Mouse (Mus musculus): ENCODE measurements around the gene Cox8a. TPM values are rescaled to one million over a fixed set of nuclear protein-coding genes. Genes with fewer than 3 reads are reported as not detected.

Gene Cox8a
- total RNA-seq, 1 experiment from 2014 or later, result 1,334 TPM

DNA sequence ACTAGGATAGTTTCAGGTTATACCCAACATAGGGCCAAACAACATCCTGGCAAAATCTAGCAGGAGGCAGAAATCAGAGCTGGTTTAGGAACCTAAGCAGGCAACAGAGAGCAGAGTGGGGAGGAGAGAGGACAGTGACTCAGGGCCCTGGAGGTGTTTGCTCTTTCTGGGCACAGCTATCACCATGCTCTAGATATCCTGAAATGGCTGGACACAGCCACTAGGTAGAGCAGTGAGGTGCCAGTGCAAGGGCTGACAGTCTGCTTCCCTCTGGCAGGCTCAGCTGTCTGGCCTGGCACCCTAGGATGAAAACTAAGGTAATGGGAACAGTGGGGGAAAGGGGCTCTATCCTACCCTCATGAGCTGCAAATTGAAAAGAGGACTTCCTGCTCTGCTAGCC, 6.1 kb upstream of the Cox8a start:
- DNase-seq, result no peak

DNA sequence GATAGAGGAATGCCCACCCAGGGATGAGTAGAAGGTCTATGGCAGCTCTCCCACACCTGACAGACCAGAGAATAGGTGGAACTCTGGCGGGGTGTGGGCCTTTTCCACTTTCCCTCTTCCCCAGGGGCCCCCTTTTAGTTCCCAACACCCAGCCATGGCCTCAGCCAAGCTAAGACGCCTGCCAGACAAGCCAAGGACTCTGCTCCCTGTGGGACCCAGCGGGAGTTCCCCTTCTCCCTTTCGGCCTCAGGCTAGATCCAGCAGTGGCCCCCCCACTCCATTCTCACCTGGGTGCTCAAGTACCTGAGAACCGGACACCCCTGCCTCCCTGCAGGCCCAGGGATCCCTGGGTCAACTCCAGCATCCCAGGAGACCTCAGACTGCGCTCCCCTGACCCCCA, 4.8 kb upstream of the Cox8a start:
- peak; percentile 64 for DNase-seq

- no peak for DNase-seq
These were observed 1.3 kb upstream of the Cox8a start for GRCm38 (mm10) chr19:7218753-7219152.

DNA sequence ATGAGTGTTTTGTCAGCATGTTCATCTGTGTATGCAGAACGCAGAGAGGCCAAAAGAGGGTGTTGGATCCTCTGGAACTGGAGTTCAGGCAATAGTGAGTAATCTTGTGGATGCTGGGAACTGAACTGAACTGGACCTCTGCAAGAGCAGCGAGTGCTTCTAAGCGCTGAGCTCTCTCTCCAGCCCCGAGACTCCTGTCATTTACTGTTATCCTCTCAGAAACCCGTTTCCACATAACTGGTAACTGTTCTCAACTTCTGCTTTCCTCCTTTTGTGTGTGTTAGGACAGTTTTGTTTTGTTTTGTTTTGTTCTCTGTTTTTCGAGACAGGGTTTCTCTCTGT, 481 bp upstream of the Cox8a start:
- no peak for DNase-seq

DNA sequence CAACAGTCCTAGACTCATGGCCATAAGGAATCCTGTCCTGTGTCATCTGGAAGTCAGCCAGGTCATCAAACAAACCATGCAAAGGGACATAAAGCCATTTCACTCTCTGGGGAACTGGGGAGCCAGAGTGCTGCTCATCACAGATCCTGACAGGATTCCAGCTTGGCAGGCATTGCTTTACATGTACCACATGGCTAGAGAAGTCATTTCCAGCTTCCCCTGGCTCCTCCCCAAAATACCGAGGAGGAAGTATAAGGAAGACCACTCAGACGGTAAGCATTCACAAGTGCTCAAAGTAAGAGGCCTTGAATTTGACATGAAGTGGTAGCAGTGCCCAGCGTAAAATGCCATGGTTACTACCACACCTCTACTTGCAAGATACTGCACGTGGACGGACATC, 2.9 kb downstream of the Cox8a start:
- DNase-seq, result peak; percentile 32

GRCm38 (mm10) chr19:7213010-7213409, 4.4 kb downstream of the Cox8a start:
- DNase-seq, result no peak

- DNase-seq, result no peak
These were observed 5.2 kb downstream of the Cox8a start for GRCm38 (mm10) chr19:7212216-7212615.

GRCm38 (mm10) chr19:7209907-7210646, 7.3 kb downstream of the Cox8a start:
- DNase-seq, result no peak

DNA sequence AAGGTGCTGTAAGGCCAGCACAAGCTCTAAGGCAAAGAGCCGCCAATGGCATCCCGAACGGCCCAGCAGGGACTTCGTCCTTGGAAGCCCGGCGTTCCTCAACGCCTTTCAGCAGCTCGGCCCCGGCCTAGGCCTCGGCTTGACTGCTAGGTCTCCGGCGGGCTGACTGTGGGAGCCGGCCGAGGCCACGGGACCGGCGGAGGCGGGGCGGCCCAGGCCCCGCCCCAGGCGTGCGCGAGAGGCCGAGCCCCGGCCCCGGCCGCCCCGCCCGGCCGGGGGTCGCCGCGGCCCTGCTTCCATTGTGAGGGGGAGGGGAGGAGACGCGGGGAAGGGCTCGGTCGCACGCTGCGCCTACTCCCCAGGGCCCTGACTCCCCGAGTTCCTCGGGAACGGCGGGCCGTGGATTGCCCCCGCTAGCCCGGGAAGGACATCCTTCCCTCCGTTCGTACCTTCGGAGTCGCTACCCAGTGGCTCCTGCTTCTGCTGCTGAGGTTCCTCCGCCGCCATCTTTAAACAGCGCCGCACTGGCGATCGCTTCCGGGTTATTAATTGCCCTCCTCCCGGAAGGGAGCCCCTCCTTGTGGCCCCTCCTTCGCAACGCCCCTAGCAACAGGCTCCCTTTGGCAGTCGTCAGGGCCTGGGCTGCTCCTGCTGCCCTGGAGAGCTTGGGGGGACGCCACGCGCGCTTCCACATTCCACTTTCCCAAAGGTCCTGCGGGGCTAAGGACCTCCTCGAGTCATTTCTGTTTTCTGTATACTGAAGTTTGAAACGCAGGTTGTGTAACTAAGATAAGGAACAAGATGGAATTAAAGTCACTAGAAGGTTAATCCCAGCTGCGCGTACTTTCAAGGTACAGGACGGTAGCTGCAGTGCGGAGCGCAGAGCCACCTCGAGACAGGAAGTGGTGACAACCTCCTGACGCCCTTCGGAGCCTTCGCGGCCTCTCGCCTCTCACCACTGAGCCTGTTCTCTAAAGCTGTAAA, 11.4 kb downstream of the Cox8a start, which contains the start of gene Otub1:
TSS of gene Otub1 (minus strand) at position 564 of the 984 bp plus-strand sequence.
- peak; percentile 97 for DNase-seq

DNA sequence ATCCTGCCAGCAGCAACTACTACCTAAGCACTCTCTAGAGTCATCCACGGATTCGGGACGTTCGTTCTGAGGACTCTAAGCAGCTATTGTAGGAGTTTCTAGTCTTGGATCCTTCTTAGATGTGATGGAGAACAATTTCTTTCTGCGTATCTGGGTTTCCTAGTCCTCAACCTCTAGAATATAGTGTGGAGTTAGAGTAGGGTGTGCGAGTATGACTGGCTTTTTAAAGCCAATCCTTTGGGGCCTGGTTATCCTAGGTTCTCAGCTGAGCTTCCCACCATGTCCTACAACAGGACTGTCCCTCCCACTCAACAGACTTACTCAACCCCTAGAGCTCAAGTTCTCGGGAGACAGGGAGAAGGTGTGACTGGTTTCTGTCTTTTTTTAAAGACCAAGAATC, 12.1 kb downstream of the Cox8a start:
- DNase-seq, result no peak

DNA sequence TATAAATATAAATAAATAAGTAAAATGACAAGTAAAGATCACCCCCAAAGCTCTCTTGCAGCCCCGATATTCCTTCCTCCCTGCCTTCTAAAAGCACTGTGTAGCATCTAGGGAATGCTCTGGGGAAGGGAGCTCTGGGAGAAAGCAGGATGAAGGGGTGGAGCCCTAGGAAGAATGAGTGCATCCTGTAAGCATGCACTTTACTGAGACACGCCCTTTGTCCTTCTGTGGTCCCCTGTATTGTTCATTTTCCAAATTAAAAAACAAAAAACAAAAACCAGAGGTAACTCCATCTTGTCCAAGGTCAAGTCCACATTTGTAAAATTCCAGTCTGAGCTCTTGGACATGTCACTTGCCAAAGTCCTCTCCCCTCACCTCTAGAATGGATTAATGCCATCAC, 12.5 kb downstream of the Cox8a start:
- DNase-seq, result no peak

- no peak for DNase-seq
These were observed 17.0 kb downstream of the Cox8a start for GRCm38 (mm10) chr19:7200427-7200826.

DNA sequence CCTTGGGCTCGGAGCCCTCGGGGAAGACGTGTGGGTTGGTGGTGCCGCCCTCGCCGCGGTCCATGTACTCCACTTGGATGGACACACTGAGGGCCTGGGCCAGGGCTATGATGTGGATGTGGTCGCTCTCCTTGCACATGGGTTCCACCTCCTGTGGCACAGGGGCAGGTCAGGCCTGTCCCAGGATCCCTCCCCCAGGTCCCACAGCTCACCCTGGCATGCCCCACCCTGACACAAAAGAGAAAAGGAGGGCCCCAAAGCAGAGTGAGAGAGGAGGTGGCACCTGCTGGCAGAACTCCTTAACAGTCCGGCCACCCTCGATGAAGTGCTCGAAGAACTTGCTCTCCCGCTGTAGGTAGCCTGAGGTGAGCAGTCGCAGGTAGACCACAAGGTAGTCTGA, 18.3 kb downstream of the Cox8a start:
- DNase-seq, result no peak

GRCm38 (mm10) chr19:7197445-7197844, 20.0 kb downstream of the Cox8a start:
- no peak for DNase-seq

DNA sequence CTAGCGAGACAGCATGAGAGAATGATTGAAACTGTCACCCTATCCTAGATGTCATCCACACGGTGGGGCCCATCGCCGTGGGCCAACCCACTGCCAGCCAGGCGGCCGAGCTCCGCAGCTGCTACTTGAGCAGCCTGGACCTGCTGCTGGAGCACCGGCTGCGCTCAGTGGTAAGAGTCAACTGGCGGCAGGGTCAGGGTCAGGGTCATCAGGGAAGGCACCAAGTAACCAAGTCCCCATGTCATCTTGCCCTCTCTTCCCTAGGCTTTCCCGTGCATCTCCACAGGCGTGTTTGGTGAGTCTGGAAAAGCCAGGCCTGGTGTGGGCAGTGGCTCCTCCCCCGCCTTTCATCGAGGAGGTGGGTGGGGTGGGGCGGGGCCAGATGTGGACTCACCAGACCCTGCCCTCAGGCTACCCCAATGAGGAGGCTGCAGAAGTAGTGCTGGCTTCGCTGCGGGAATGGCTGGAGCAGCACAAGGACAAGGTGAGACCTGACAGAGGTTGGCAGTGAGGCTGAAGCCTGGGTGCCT, 20.6 kb downstream of the Cox8a start:
- DNase-seq, result peak; percentile 71

- peak; percentile 77 for DNase-seq
These were observed 21.3 kb downstream of the Cox8a start for GRCm38 (mm10) chr19:7195900-7196728.

GRCm38 (mm10) chr19:7192561-7192967, 24.9 kb downstream of the Cox8a start:
- DNase-seq, result no peak

DNA sequence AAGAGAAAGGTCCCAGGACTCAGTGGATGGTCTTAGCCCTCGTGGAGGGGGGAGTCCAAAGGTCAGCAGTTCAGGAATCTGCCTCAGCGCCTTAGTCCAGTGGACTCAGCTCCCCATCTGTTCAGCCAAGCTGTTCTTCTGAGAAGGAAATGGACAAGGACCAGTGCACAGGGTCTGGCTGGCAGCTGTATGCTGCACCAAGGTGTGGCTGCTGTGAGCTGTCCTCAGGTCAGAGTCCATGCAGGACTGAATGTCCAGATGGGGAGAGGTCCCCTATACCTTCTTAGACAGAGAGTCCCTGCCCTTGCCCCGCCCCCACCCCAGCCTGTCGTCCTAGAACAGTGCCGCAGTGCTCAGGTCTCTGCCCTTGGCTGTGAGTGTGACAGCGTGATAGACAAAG, 25.8 kb downstream of the Cox8a start:
- no peak for DNase-seq

DNA sequence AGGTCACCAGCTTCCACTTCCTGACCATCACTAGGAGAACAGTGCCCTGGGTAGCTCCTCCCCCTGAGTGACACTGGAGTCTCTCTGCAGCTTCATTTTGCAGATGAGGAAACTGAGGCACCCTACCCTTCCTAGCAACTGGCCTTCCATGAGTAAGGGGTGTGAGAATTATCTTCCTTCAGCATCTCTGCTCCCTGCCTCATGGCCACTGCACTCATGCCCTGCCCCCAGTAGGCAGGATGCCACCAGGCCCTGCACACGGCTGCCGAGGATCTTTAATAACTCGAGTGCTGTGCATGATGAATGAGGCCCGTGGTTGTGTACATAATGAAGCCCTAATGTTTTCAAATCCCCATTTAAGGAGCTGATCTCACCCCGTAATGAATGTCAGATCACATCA, 26.4 kb downstream of the Cox8a start:
- DNase-seq, result no peak

- DNase-seq, result no peak
These were observed 28.4 kb downstream of the Cox8a start for GRCm38 (mm10) chr19:7189026-7189425.

GRCm38 (mm10) chr19:7187157-7187556, 30.3 kb downstream of the Cox8a start:
- DNase-seq, result no peak

DNA sequence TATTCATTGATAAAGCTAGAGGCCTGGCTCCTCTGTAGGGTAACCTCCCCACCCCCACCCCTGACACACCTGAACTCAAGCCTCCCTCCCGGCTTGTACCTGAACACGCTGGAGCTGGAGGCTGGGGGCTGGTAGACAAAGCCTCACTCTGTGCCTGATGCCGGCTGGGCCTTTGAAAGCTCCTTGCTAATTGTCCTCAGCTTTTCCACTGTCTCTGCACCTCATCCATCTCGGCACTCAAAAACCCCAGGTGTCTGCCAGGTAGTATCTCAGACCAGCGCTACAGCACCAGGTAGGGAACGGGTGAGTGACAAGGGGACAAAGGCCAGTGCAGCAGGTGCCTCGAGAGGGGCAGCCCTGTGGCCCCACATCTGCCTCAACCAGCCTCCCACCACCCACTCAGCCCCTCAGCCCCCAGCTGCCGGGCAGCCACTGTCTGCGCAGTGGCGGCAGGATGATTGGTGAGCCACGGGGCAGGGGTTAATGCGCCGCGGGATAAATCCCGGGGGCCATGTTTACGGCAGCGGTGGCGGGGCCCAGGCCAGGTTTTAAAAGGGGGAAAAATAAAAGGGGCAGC, 31.6 kb downstream of the Cox8a start:
- DNase-seq, result no peak

Measured in adrenal gland, postnatal 14 days (tissue).